Mouse (Mus musculus): ENCODE results near the gene Il20ra. TPM values are rescaled to one million over a fixed set of nuclear protein-coding genes. Genes with fewer than 3 reads are reported as not detected.
"Not testable (repeated sequence)": the region's sequence is repeated elsewhere in the genome, so short reads cannot be mapped to it uniquely, and the experiment has no call there.

Gene Il20ra
- polyA plus RNA-seq, 1 experiment from 2014 or later = 0.14 TPM

GRCm38 (mm10) chr10:19708277-19709070 lies 3.9 kb upstream of the Il20ra start:
- Histone ChIP-seq H3K36me3 (replicated peaks) (no peaks in the 10 kb centered on the region), H3K27ac (replicated peaks) (no peak overlapping the region), H3K9me3 (no peaks in the 10 kb centered on the region), H3K4me3 (no peak overlapping the region), H3K4me1 (peaks cover 7% of the 10 kb centered on the region), H3K27me3 (replicated peaks; ENCODE audit: low read depth, poor library complexity, severe bottlenecking) (peaks cover 35% of the 10 kb centered on the region)
- WGBS = 56% methylated on average over 12 of the region's 12 CpGs
- DNase-seq (ENCODE audit: low spot score) = peak; percentile 60

DNA sequence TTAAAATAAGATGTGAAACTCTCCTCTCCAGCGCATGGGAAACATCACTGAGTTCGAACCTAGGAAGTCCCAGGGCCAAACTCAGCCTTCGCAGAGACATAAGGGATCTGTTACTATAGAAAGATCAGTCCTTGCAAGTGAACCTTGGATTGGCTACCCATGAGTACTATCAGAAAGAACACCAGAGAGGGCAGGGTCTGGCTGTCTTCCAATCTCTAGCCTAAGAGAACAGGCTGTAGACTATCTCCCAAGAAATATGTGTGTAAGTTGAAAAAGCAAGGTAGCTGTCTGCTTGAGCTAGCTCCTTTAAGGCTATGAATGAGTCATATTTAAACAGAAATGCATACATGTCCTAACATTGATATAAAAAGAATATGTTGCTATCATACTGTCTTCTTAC lies 1.4 kb upstream of the Il20ra start:
- Histone ChIP-seq H3K27me3 (replicated peaks; ENCODE audit: low read depth, poor library complexity, severe bottlenecking) (peaks cover 52% of the 10 kb centered on the region), H3K4me3 (no peak overlapping the region), H3K4me1 (peaks cover 8% of the 10 kb centered on the region), H3K27ac (replicated peaks) (no peak overlapping the region), H3K9me3 (no peaks in the 10 kb centered on the region), H3K36me3 (replicated peaks) (no peaks in the 10 kb centered on the region)
- WGBS = 85% methylated on average over 3 of the region's 3 CpGs
- DNase-seq (ENCODE audit: low spot score) = no peak

DNA sequence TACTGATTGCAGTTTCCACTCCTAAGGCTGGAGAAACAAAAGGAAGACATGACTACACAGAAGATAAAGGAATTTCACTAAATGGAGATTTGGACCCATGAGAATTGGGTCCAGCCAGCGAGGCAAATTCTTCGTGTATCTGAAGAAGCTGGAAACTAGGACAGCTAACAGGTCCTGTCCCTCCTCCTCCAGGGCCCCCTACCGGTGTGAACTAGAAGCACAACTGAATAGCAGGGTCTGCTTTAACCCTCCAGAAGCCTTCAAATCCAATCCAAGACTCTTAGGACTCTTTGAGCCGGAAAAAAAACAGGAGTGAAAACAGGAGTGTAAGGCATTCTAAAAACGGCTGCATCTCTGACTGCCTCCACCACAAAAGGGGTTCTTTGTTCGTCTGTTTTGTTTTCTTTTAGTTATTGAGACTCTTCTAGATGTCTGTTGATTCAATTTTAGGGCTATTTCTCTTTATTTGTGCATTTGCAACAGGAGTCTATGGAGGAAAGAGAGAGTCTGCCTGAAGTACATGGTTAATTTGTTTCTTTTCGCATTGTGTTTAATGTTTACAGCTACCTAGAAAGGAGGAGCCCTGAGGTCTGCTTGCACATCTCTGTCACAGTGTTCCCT lies 709 bp upstream of the Il20ra start:
- peak; percentile 35 for DNase-seq (ENCODE audit: low spot score)
- Histone ChIP-seq H3K27ac (replicated peaks) (no peak overlapping the region), H3K27me3 (replicated peaks; ENCODE audit: low read depth, poor library complexity, severe bottlenecking) (peaks cover 52% of the 10 kb centered on the region), H3K4me3 (no peak overlapping the region), H3K9me3 (no peaks in the 10 kb centered on the region), H3K4me1 (peaks cover 12% of the 10 kb centered on the region), H3K36me3 (replicated peaks) (no peaks in the 10 kb centered on the region)
- 38% methylated on average over 7 of the region's 7 CpGs for WGBS

DNA sequence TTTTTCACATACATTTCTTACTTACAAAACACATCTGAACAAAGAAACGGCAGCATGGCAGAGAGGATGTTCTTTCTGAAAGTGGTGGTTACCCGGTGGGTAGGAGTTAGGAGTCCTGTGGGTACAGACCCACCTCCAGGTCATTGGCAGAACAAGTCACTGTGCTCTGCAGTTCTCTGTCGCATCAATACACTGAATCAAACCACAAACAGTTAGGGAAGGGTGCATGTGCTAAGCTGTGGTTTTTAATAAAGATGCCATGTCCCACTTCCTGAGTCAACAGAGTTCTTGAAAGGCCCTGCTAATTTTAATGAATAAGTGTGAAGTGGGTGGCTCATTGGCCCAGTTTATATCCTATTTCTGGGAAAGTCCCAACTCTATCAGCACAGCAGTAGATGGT lies 6.3 kb downstream of the Il20ra start:
- no peak for DNase-seq (ENCODE audit: low spot score)
- Histone ChIP-seq H3K9me3 (no peaks in the 10 kb centered on the region), H3K4me1 (peaks cover 4% of the 10 kb centered on the region; the same call in 1 of the 2 replicates), H3K4me3 (no peak overlapping the region), H3K36me3 (replicated peaks) (no peaks in the 10 kb centered on the region), H3K27me3 (replicated peaks; ENCODE audit: low read depth, poor library complexity, severe bottlenecking) (peaks cover 16% of the 10 kb centered on the region), H3K27ac (replicated peaks) (no peak overlapping the region)
- 89% methylated on average over 3 of the region's 3 CpGs for WGBS

DNA sequence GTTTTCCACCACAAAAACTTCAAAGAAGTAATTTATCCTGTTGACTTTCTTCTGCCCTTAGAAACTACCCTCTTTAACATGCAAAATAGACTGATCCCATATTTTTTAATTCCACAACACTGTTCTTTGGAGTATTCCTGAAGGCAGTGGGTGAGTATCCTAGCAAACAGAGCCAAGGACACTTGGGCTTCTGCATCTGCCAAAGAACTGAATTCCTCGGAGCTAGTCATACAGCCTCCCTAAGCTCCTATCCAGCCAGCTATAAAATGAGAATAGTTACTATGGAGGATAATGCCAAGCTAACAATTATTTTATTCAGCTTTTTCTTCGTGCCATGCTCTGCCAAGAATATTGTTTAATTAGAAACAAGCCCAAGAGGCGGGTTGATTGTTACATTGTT lies 9.9 kb downstream of the Il20ra start:
- Histone ChIP-seq H3K36me3 (replicated peaks) (no peaks in the 10 kb centered on the region), H3K27ac (replicated peaks) (no peak overlapping the region), H3K27me3 (replicated peaks; ENCODE audit: low read depth, poor library complexity, severe bottlenecking) (no peaks in the 10 kb centered on the region), H3K4me3 (no peak overlapping the region), H3K9me3 (no peaks in the 10 kb centered on the region), H3K4me1 (no peaks in the 10 kb centered on the region)
- no peak for DNase-seq (ENCODE audit: low spot score)
- WGBS = 87% methylated on average over 3 of the region's 3 CpGs

- H3K4me3 ChIP-seq = no peak overlapping the region
- no peaks in the 10 kb centered on the region for H3K9me3 ChIP-seq
- WGBS = 87% methylated on average over 11 of the region's 11 CpGs
- H3K4me1 ChIP-seq = no peaks in the 10 kb centered on the region
- H3K36me3 ChIP-seq (replicated peaks) = no peaks in the 10 kb centered on the region
- H3K27ac ChIP-seq (replicated peaks) = no peak overlapping the region
- no peaks in the 10 kb centered on the region for H3K27me3 ChIP-seq (replicated peaks; ENCODE audit: low read depth, poor library complexity, severe bottlenecking)
- DNase-seq (ENCODE audit: low spot score) = no peak
These were observed 11.9 kb downstream of the Il20ra start for GRCm38 (mm10) chr10:19724158-19724832.

DNA sequence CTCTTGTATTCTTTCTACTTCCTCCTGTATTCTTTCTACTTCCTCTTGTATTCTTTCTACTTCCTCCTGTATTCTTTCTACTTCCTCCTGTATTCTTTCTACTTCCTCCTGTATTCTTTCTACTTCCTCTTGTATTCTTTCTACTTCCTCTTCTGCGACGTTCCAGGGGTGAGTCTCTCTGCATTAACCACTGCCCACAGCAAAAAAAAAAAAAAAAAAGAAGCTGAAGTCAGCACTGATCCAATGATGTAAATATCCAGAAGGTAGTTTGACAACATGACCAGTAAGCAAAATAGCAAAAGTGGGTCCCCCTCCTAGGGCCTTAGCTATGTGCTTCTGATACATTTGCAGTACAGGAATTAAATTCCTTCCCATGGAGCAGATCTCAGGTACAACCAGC lies 26.1 kb downstream of the Il20ra start:
- not testable (repeated sequence) for H3K27ac ChIP-seq (replicated peaks); H3K9me3 ChIP-seq; DNase-seq (ENCODE audit: low spot score); H3K4me1 ChIP-seq; H3K4me3 ChIP-seq; H3K27me3 ChIP-seq (replicated peaks; ENCODE audit: low read depth, poor library complexity, severe bottlenecking); H3K36me3 ChIP-seq (replicated peaks)
- 92% methylated on average over 2 of the region's 2 CpGs for WGBS

DNA sequence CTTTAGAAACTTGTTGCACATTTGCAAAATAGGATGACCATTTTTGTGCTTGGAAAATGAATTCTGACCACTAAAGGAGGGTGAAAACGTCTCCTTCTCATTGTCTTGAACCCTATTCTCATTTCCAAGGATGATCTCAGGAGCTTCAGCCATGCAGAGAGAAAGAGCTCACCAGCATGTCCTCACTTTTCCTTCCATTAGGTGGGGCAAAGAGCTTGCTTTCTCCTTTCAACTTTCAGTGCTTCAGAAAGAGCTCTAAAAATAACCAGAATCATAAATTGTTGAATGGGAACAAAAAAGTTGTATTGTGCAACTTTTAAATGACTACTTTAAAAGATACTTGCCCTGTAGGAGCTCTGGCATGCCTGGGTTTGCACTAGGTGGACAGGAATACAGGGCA lies 33.3 kb downstream of the Il20ra start:
- H3K4me3 ChIP-seq = no peak overlapping the region
- no peaks in the 10 kb centered on the region for H3K36me3 ChIP-seq (replicated peaks)
- WGBS = 48% methylated on average over 1 of the region's 1 CpGs
- no peak for DNase-seq (ENCODE audit: low spot score)
- no peaks in the 10 kb centered on the region for H3K27me3 ChIP-seq (replicated peaks; ENCODE audit: low read depth, poor library complexity, severe bottlenecking)
- H3K9me3 ChIP-seq = no peaks in the 10 kb centered on the region
- H3K4me1 ChIP-seq = no peaks in the 10 kb centered on the region
- H3K27ac ChIP-seq (replicated peaks) = no peak overlapping the region

GRCm38 (mm10) chr10:19746156-19746555 lies 33.8 kb downstream of the Il20ra start:
- WGBS = 76% methylated on average over 1 of the region's 1 CpGs
- H3K9me3 ChIP-seq = no peaks in the 10 kb centered on the region
- H3K4me3 ChIP-seq = no peak overlapping the region
- H3K27me3 ChIP-seq (replicated peaks; ENCODE audit: low read depth, poor library complexity, severe bottlenecking) = no peaks in the 10 kb centered on the region
- no peaks in the 10 kb centered on the region for H3K36me3 ChIP-seq (replicated peaks)
- no peak for DNase-seq (ENCODE audit: low spot score)
- no peak overlapping the region for H3K27ac ChIP-seq (replicated peaks)
- H3K4me1 ChIP-seq = no peaks in the 10 kb centered on the region

- Histone ChIP-seq H3K27me3 (replicated peaks; ENCODE audit: low read depth, poor library complexity, severe bottlenecking) (no peaks in the 10 kb centered on the region), H3K9me3 (no peaks in the 10 kb centered on the region), H3K36me3 (replicated peaks) (no peaks in the 10 kb centered on the region), H3K4me3 (no peak overlapping the region), H3K4me1 (no peaks in the 10 kb centered on the region), H3K27ac (replicated peaks) (no peak overlapping the region)
- DNase-seq (ENCODE audit: low spot score) = no peak
- 84% methylated on average over 4 of the region's 4 CpGs for WGBS
These were observed 35.3 kb downstream of the Il20ra start for GRCm38 (mm10) chr10:19747661-19748060.

GRCm38 (mm10) chr10:19765459-19765858 lies 53.1 kb downstream of the Il20ra start:
- Histone ChIP-seq H3K36me3 (replicated peaks) (no peaks in the 10 kb centered on the region), H3K27ac (replicated peaks) (no peak overlapping the region), H3K4me3 (no peak overlapping the region), H3K9me3 (no peaks in the 10 kb centered on the region), H3K27me3 (replicated peaks; ENCODE audit: low read depth, poor library complexity, severe bottlenecking) (no peaks in the 10 kb centered on the region), H3K4me1 (no peaks in the 10 kb centered on the region)
- no peak for DNase-seq (ENCODE audit: low spot score)
- WGBS = 95% methylated on average over 2 of the region's 2 CpGs

DNA sequence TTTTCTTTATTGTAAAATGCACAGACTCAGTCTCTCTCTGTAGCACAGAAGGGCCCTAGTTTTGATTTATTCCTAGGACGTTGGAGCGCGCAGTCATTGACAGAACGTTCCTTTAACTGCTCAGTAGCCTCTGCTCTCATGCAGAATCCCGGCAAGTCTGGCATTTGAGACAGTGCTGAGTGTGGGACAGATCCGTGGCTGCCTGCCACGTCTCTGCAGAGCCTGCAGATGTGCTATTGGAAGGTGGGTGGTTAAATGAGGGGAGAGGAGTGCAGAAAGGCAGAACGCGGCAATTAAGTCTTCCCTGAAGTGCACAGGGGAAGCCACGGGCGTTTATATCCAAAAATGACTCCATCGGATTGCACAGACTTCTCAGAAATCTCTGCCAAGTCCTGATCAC lies 66.7 kb downstream of the Il20ra start:
- Histone ChIP-seq H3K27ac (replicated peaks) (no peak overlapping the region), H3K4me3 (no peak overlapping the region), H3K36me3 (replicated peaks) (no peaks in the 10 kb centered on the region), H3K4me1 (no peaks in the 10 kb centered on the region), H3K27me3 (replicated peaks; ENCODE audit: low read depth, poor library complexity, severe bottlenecking) (no peaks in the 10 kb centered on the region), H3K9me3 (no peaks in the 10 kb centered on the region)
- 89% methylated on average over 12 of the region's 12 CpGs for WGBS
- no peak for DNase-seq (ENCODE audit: low spot score)

- WGBS = 84% methylated on average over 5 of the region's 5 CpGs
- no peak overlapping the region for H3K27ac ChIP-seq (replicated peaks)
- H3K4me1 ChIP-seq = no peaks in the 10 kb centered on the region
- H3K27me3 ChIP-seq (replicated peaks; ENCODE audit: low read depth, poor library complexity, severe bottlenecking) = no peaks in the 10 kb centered on the region
- H3K36me3 ChIP-seq (replicated peaks) = no peaks in the 10 kb centered on the region
- no peak overlapping the region for H3K4me3 ChIP-seq
- H3K9me3 ChIP-seq = no peaks in the 10 kb centered on the region
- peak; percentile 10 for DNase-seq (ENCODE audit: low spot score)
These were observed 69.0 kb downstream of the Il20ra start for GRCm38 (mm10) chr10:19781365-19781764.

Data from embryonic facial prominence, embryonic 10.5 days (tissue).